Mouse (Mus musculus) common myeloid progenitor, adult 5-6 weeks (primary cell): ENCODE results near the gene Ugt2b35. TPM values are rescaled to one million over a fixed set of nuclear protein-coding genes. Genes with fewer than 3 reads are reported as not detected.
"Not testable (repeated sequence)": the region's sequence is repeated elsewhere in the genome, so short reads cannot be mapped to it uniquely, and the experiment has no call there.

Experiments used
- ATAC-seq: replicated peaks from 2 replicates; pipeline ENCODE4 v1.8.0; 2016; ENCODE audit warnings: low read depth, mild to moderate bottlenecking, moderate TSS enrichment, inconsistent platforms; ENCODE audit not compliant: poor library complexity, severe bottlenecking
- total RNA-seq: library from RNA; stranded (forward); fragments of 200-1000, 187-1606 nt; gene quantifications from 2 replicates; pipeline ENCODE4 v1.2.3, GENCODE M21; 2017

Gene Ugt2b35
- not detected in 2 replicates for total RNA-seq

DNA sequence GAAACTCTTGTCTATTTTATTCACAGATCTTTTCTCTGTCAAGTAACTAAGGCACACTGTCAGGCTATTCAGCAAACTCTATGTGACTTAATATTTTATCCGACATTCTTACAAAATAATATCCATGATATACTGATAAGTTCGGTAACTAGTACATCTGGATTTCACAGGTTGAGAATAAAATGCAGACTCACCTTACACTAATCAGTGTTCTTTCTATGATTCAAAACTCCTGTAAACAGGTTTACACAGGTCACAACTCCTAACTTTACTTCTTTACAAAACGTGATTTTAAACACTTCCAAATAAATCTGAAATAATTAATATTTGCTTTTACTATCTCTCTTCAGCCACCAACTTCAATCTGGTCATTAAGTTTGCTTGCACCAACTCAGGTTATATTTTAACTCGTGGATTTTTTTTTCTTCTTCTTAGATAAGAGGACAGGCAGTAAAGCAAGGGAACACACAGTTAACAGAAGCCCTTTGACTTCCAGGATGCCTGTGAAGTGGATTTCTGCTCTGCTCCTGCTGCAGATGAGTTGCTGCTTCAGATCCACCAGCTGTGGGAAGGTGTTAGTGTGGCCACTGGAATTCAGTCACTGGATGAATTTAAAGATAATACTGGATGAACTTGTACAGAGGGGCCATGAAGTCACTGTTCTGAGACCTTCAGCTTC, at the start of gene Ugt2b35:
Gene Ugt2b35 (plus strand): TSS at position 466 of the 679 bp plus-strand sequence.
- no peak for ATAC-seq

DNA sequence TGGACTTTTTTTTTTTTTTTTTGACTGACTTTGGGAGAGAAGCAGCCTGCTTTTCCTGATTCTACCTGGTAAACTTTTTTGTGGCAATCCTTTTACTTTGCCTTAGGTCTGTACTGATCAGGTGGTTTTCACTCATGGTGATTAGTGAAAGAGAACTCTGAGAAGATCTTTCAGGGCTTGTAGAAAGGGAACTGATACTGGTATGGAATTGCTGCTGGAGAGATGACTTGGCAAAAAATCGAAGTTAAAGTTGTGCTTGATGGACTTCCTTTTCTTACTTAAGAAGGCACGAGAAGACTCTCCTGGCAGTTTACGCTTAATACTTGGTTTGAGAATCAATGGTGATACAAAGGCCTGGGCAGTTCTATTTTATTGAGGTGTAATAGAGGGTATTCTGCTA, 40.2 kb upstream of the Ugt2b35 start:
- ATAC-seq = no peak

DNA sequence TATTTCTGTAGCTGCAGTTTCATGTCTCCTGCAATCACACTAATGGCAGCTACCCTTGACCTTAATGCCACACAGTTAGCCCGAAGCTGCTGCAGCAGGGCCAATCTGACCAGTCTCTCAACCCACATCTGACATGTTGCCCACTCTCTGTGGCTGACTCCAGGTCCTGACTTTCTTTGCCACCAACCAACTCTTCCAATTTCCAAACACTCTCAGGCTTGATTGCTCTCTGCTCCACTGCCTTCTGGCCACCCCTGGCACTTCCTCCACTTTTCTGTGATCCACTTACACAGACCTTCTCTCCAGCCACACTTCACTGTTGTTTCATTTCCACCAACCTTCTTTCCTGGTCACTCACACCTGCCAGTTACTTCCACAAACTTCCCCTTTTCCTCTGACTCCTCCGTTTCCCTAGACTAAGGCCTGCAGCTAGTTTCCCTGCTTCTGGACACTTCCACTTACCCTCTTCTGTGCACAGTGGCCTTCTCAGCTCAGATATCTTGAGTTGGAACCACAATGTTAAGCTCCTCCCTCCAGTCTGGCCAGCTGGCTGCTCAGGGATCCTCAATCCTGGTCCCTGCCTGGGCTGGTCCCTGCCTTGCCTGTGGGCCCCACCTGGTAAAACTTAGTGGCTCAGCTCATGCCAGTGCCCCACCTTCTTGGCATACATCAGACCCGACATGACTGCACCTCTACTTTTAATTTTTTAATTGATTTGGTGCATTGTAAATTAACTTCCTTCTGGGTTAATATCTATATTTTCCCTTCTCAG, 38.9 kb upstream of the Ugt2b35 start:
- ATAC-seq = no peak

DNA sequence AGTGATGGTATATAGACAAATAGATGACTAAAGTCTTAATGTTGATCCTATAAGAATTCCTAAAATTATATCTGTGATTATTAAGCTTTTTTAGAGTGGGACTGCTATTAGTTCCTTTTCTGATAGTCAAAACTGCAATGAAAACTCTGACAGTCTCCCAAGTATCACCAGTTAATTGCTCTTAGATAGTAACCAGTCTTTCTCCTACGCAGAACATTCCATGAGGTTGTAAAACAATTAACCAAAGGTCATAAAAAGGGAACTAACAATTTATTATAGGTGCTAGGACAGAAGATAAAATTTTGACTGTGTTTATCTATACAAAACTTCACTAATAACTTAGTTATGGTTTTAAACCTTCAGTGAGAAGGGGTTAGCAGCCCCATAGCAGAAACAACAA, 37.8 kb upstream of the Ugt2b35 start:
- ATAC-seq = not testable (repeated sequence)

DNA sequence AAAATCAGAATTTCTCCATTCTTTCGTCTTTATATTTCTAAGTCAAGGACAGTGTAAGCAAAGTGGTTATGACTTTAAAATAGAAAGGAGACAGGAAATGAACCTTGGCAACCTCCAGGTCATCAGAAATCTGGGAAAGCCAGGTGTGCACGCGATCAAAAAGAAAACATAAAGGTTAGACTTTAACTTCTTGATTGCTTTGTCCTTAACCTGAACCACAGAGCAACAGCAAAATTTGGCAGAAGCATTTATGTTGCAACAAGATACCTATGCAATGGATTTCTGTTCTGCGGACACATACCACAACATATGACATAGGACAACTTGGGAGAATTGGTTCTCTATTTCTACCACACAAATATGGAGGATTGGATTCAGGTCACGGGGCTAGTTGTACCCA, 33.4 kb upstream of the Ugt2b35 start:
- ATAC-seq = not testable (repeated sequence)

DNA sequence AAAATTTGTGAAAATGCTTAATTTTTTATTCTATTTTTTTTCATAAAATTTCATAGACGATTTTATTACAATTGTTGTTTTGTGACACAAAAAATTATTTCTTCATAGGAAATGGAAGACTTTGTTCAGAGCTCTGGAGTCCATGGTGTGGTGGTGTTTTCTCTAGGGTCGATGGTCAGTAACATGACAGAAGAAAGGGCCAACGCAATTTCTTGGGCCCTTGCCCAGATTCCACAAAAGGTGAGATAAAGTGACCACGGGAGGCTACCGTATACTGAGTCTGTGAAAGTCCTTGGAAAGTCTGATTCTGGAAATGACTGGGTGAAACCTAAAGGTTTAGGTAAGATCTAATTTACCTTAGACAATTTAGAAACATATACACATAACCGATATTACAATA, 4.1 kb downstream of the Ugt2b35 start:
- no peak for ATAC-seq

DNA sequence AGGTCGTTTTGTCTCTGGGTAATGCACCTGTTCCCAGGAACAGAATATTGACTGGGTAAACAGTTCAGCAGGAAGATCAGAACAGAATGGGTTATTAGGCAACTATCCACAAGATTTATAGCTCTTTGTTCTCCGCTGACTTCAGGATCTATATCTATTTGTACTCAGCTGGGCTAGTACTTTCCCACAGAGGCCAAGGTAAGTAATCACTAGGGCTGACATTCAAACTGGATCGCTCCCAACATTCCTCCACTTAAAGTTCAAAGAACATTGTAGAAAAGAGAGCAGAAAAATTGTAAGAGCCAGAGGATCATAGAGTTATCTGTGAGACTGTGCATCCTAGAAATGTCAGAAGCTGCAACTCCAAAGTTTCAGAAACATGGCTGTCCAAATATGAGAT, 14.8 kb downstream of the Ugt2b35 start:
- ATAC-seq = no peak

DNA sequence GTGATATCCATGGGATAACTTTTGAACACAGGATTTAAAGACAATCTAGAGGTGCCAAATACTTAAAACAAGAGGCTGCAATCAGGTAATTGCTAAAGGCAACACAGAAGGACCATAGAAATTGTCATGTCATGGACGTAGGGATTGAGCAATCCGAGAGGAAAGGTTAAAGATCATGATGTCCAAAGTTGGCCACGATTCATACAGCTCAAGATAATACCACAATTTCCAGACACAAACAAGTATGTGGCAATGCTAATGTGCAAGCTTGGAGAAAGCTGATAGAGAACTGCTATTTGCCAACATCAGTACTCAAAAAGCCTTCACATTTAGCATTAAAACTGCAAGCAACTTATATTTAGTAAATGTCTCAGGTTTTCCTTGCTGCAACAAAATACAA, 26.7 kb downstream of the Ugt2b35 start:
- no peak for ATAC-seq

DNA sequence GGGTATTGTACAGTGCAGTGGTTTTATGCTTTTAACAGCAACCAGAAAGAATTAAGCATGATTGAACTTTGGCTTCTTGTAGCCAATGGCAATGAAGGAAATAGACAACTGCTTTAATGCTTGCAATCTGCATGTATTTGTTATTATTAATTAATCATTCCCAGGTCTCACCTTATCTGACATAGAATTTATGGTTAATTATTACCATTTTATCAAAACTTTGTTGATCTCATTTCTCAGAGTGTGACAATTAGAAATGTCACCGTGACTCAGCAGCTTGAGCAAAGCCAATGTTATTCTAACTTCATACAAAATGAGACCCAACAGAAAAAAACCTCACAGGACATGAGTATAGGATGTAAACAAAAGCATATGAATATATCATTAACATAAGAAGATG, 30.0 kb downstream of the Ugt2b35 start:
- ATAC-seq = no peak

Other genes with a start within 250 kb of the Ugt2b35 start
- gene Ythdc1, start 196.6 kb upstream of the Ugt2b35 start, total RNA-seq = 157 and 173 TPM in 2 replicates
- not detected in 2 replicates for gene Ugt2b34, start 93.9 kb upstream of the Ugt2b35 start, total RNA-seq
- gene Ugt2b1, start 74.3 kb upstream of the Ugt2b35 start, total RNA-seq = not detected in 2 replicates
- gene Ugt2b36, start 91.7 kb downstream of the Ugt2b35 start, total RNA-seq = not detected in 2 replicates
- gene Ugt2b5, start 139.5 kb downstream of the Ugt2b35 start, total RNA-seq = not detected in 2 replicates